Mouse (Mus musculus) 3T3-L1 (cell line): ENCODE data around the gene Zic1.

Experiments
- DNase-seq: peaks from one replicate; pipeline ENCODE4 v3.0.0-alpha.2; 2015; ENCODE audit warnings: low read depth, low spot score

Gene Zic1

DNA sequence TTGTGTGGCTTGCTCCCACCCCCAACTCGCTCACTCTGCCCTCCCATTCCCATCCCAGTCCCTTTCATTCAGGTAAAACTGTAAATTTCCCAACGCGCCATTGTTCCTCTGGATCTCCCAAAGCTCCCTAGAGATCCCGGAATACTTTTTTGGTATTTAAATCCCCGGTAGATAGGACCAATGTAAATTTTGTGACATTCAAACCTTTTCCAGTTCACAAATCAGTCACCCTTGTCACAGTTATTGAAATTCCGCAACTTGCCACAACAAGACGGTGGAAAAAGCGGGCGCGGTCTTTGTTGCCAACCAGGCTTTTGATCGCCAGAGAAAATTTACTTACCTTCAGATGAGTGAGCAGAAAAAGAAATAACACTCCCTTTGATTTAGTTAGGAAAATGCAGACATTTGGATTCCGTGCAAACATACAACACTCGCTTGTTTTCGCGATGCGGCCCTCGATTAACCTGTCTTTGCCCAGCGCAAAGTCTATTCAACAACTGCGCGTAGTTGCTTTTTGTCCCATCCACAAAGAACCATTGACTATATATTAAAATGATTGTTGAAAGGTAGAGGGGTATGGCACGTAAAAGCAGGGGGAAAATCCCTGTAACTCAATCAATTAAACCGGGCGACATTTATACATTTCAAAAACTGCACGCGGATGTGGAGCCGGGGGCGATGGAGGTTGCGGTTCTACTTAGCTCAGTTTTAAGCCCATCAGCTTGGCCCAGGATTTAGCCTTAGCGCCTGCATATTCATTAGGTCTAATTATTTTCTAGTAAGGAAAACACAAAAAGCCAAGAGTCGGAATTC lies 1.6 kb upstream of the Zic1 start:
- DNase-seq: no peak

DNA sequence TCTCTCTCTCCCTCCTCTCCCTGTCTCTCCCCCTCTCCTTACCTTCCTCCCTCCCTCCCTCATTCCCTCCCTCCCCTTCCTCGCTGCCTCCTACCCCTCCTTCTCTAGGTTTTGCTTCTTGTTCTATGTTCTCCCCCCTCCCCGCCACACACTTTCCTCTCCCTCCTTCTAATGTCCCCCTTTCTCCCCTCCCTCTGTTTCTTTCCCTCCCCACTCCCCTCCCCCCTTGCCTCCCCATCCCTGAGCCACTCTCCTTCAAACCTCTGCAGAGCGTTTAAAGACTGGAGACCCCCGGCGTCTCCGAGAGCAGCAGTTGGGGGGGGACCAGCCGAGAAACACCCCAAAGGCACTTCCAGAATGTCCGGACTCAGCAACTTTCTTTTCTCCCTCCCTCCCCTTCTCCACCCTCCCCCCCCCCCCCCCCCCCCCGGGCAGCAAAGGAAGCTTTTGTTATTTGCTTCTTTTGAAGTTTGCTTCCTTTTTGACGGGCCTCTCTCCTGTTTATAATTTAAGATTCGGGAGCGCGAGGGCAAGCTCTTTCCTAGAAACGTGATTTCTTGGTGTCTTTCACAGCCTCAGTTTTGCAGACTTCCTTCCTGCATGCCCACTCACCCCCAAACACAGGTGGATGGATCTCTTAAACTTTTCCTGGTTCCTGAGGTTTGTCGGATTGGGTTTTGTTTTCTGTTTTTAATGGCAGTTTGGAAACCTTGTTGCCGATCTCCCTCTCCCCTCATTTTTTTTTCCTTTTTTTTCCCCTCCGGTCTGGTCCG lies 802 bp upstream of the Zic1 start:
- DNase-seq: no peak

DNA sequence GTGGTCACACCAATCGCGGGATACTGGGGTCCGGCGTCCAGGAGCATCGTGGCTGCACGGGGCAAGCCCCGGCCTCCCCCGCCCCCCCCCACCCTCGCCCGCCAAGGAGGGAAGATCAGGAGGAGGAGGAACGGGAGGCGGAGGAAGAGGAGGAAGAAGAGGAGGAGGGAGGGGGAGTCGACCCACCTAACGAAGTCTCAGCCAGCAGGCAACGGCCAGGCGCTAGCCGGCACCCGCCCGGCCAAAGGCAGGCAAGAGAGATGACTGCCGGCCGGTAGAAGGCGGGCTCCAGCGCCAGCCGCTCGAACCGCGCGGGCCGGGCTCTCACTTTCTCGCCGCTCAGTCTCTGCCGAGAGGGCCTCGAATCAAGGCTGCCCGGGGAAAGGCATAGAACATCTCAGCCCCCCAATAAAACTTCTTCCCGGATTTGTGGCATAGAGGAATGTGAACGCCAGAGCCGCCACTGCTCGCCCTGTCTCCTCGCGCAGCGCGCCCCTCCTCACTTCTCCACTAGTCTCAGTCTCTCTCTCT lies 574 bp downstream of the Zic1 start:
- no peak for DNase-seq

DNA sequence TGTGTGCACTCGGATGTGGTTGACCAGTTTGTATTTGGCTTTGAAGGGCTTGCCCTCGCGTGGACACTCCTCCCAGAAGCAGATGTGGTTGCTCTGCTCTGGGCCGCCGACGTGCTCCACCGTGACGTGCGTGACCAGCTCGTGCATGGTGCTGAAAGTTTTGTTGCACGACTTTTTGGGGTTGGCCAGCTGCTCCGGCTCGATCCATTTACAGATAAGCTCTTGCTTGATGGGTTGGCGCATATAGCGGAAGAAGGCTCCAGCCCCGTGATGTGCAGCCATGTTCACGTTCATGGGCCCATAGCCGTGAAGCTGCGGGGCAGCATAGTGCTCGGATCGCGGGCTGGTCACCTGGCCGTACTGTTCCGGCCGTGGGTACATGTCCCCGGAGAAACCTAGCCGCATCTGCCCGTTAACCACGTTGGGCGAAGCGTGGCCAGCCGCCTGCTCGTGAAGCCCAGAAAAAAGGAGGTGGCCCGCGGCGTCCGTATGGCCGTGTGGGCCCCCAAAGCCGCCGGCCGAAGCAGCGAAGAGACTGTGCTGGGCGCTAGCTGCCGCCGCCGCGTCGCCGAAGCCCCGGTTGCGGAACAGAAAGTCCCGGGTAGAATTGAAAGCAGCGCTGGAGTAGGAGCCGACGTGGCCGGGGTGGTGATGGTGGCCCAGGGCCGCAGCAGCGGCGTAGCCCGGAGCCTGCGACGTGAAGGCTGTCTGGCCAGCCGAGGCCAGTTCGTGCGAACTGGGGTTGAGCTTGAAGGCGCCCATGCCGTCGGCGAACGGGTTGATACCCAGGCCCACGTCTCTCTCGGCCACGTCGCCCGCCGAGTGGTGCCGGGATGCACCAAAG lies 1.3 kb downstream of the Zic1 start:
- no peak for DNase-seq

DNA sequence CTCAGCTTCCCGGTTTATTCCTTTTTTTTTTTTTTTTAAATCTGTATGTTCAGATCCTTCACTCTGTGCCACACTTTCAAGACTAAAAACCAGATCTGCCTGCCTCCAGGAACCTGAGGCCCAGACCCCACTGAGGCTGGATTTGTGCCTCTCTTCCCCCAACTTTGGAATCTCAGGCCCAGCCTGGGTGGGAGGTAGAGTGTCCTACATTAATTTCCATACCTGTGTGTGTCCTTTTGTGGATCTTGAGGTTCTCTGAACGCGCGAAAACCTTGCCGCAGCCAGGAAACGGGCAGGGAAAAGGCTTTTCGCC lies 1.8 kb downstream of the Zic1 start:
- DNase-seq: no peak

DNA sequence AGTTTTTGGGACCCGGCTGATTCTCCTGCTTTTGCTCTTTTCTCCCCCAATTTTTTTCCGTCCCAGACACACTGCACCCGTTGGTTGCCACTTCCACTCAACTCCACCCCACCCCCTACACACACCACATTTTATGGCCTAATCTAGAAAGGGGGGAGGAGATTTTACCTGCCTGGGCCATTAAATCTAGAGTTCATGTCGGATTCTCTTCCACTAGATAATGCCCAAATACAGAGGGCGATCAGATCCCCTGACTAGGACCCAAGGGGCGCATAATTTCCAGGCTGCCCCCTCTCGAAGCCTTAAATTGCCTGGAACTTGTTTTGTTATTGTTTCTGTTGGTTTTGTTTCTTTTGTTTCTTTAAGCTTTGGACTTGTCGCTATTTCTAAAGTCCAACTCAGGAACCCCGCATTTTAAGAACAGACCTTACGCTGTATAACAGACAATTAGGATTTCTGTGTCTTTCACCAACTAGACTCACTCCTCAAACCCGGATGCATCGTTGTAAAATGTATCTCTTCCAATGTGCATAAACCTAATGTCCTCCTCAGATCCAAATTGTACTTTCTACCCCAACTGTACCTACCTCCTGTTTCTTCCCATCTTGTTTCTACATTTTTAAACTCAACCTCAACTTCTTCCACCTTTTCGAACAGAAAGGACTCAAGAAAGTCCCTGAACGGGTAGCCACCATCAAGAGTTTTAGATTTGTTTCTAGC lies 2.4 kb downstream of the Zic1 start:
- DNase-seq: no peak

DNA sequence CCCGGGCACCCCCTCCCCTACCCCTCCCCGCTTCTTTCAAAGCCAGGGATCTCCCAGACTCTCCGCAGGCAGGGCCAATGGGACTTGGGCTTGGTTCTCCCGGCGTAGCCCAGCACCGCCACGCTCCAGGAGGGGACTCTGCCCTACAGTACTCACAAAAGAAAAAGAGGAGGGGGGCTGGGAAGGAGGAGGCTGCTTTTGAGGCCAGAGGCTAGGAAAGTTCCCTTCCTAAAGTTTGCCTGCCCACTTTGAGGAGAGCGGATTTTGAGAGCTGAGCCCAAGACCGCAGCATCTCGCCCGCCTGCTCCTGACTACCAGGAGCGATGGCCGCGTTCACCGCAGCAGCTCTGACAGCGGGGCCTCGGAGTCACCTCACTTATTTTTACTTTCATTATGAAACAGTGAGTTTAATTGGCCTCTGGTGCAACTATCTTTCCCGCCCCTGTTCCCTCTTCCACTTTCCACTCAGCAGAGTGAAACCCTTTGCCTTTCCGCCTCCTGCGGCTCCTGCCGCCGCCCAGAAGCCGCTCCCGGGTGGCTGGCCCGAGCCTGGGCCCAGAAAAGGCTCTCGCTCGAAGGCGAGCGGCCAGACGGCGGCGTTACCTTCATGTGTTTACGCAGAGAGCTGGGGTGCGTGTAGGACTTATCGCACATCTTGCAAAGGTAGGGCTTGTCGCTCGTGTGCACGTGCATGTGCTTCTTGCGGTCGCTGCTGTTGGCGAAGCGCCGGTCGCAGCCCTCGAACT lies 3.6 kb downstream of the Zic1 start, which contains the start of gene Zic4:
Zic4 (plus strand) TSS at position 558 of the 746 bp plus-strand sequence.
- no peak for DNase-seq

DNA sequence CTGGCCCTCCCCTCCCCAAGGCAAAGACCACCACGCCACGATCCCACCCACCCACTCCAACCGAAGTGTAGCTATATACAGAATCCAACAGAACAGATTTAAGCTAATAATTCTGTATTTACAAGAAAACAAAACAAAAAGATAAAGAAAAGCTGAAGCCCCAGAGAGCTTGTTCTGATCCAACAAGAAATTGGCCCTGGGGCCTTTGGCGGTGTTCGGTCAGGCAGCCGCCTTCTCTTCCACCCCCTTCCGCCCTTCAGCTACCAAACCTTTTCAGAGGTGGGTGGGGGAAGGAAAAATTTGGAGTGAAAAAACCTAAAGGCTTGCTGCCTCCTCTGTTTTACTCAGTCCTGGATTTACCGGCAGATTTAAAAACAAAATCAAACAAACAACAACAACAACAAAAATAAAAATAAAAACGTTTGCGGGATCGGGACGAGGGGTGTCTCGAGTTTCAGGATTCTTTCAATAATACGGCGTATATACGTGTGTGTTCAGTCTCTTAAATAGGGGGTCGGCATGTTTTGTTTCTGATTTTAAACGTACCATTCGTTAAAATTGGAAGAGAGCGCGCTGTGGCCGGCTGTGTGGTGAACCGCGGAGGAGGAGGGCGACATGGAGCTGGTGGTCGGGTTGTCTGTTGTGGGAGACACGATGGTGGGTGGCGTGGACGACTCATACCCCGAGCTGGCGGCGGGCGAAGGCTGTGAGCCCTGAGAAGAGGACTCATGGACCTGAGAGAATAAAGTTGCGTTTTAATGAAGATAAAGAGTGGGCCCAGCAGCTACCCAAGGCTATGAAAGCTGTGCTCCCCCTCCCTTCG lies 4.4 kb downstream of the Zic1 start:
- no peak for DNase-seq

DNA sequence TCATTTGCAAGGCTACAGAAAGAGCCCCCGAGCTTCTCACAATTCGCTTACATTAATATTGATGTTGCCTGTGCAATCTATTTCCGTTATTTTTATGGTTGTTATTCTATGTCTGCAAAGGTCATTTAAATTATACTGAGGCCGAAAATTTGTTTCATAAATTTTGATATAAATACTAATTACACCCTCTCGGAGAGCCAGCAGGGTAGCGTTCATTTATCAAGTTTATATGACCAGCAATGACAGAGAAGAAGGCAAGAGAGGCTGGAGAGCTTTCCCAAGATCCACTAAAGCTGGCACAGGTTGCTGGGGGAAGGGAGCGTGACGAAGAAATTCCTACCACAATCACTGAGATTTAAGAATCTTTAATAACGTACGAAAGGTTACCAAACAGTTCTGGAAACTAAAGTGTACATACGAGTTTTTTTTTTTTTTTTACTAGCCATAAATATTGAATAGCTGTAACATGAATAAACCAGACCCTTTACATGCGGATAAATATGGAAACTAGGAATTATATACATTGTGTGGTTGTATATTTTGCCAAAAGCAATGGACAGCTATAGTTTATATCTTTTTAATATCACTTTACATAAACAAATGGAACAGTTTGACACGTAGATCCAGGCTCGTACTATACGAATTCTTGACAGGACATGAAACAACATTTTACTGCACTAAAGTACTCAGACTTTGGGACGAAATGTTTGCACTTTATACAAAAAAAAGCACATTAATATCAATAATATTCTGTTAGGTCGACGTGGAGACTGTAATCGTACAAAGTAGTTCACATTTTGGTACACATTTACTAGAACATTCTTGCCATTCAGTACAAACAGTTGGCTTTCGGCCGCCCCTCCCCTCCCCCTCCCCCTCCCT lies 5.2 kb downstream of the Zic1 start:
- no peak for DNase-seq

DNA sequence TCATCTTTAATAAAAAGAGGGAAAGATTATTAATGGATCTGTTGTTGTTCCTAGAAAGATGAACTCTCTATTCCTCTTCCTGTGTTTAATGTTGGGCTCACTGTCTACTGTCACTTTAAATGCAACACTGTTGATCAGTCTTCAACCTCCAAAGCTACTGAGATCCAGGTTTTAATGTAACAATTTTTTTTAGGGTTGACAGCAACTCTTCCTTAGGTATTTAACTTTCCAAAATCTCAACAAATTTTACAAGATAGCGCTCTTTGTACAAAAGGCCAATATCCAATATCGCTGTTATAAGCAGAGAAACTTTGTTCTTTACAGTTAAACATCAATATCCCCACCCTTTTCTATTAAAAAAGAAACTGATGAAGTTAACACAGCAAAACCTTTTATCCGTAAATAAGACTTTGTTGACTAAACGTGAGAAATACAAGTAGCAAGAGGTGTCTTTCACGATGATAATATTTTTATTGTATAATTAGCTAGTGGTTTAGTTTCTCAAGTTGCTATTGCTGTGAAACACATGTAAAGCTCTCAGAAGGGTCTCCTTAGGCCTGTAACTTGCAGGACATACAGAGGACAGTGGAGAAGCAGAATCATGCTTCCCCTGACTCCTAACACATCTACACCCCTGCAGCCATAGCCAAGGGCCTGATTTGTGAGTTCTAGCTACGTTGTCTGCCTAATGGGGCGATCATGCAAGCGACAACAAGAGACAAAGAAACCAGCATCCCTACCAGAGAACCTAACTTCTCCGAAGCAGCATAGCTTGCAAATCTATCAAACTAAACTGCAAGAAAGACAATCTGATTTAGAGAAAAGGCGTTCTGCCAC lies 6.5 kb downstream of the Zic1 start:
- no peak for DNase-seq

DNA sequence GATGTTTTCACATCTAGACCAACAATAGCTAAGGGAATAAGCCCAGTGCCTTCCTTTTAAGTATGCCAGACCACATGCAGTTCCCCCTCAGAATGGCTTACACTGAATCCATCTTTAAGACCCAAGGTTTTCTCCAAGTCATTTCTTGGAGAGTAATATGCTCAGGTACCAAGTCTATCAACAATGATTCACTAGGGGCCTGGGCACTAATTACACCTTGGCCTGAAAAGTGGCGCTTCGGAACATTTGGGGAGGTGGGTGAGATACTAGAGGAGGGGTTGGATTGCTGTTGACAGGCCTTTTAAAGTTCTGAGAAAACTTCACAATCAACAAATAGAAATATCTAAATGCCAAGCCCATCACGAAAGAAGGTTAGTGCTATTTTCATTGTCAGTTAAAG lies 8.3 kb downstream of the Zic1 start:
- DNase-seq: no peak

DNA sequence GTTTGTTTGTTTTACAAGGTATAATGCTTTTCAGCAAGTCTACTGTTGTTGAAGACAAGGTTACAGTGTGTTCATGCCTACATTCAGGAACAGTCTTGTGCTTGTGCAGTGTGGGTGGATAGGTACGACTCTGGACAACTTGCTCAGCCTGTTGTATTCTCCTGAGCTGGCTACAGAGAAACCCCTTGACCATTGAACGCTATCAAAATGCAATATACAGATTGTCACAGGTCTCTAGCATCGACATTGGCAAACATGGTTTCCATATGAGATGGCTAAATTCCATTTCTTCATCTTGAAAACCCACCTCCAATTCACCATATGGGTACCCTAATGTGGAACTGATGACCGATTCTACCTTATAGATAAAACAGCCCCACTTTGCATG lies 9.3 kb downstream of the Zic1 start:
- no peak for DNase-seq

DNA sequence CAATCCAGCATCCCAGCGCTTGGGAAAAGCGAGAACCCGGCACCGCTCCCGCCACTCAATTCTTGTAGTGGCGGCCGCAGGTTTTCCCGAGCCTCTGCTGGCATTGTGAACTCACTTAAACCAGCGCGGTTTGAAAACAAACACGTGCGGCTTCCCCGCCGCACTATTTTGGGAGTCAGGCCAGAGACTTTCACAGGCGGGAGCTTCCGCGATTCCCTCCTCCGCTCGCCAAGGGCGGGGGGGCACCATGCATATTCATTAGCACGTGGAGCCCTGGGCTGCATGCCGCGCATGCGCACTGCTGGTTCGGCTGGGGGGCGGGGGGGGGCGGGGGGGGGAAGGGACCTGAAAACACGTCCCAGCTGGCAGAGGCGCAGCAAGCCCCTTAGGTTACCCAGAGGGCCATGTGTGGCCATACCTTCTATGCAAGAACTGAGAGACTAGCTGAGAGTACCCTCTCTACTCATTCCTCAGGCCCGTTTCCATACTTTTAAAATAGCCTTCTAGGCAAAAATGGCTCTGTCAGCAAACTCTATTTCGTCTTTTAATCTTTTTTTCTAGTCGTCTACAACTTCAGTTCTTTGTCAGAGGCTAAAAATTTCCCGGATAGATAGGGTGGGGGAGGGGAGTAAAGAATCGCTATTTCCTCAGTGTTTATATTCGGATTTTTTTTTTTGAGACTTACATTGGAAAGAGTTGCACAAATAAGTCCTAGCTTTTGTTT lies 9.8 kb downstream of the Zic1 start:
- no peak for DNase-seq

DNA sequence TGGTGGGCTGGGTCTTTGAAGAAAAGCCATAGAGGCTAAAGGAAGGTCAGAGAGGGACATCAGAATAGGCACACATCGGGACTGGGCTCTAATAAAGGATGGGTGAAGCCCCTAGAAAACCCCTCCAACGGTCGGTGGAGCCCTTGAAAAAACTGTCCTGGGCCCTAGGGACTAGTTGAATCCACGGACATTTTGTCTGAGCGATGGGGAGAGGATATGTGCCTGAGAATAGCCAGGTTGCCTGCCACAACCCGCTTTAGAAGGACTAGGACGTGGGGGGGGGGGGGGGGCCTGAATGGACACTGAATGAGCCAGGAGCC lies 10.4 kb downstream of the Zic1 start:
- DNase-seq: no peak

DNA sequence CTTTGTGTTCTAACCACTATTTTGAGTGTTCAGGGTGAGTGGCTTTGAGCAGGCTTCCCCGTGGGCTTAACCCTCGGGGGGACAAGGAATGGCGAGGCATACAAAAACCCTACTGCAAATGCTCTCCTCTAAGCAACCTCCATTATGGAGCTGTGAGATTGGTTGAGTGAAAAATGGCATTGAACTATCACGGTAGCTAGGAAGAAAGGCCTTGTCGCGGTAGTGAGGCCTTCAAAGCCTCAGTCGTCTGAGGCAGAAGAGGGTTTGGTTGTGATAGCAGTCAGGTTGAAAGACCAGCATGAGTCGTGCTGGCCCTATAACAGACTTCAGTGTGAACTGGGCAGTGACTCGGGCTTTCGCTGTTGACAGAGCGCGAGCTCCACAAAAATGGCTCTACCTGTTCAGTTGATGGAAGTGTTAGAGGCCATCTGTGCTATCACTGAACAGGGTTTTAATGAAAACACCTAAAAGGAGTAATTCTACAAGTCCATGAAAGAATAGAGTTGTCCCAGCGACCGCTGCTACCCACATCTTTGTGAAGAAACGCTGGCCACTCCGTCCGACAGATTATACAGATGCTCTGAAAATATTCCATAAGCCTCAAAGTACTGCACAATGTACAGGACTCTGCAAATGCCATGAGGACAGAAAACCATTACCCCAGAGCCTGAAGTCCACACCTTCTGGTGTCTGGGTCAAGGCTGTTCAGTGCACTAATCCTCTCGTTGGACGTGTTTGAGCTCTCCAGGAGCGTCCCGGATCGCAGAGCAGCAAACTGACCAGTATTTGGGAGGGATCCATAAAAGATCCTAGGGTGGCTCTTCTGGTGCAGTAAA lies 11.0 kb downstream of the Zic1 start:
- no peak for DNase-seq
